Mouse (Mus musculus): Measurements from ENCODE around the gene Ppp4r1.

Ppp4r1 gene

DNA sequence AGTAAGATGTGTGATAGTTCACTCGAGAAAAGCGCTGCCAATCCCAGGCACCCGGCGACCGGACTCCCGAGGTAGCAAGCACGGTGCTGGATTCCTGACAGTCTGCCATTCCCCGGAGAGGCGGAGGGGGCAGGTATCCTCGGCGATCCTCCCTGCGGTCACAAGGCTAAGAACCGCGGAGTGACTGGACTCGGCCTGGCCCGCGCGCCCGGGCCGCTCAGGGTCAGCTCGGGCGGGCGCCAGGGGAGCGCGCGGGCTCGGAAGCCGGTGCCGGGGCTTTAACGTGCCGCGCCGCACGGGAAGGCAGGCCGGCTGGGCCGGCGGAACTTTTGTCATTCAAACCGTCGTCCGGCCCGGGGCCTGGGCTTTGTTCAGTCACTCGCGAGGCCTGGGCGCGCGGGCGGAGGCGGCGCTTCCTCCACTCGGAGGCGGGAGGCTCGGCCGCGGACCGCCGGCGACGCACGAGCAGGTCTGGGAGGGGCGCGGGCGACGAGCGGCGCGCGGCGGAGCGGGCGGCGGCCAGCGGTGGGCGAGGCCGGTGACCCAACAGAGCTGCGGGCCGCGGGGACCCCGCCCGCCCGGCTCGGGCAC is at the start of gene Ppp4r1:
Gene Ppp4r1 (plus strand): TSS at position 23 of the 591 bp plus-strand sequence.
- peak; percentile 84 for DNase-seq

DNA sequence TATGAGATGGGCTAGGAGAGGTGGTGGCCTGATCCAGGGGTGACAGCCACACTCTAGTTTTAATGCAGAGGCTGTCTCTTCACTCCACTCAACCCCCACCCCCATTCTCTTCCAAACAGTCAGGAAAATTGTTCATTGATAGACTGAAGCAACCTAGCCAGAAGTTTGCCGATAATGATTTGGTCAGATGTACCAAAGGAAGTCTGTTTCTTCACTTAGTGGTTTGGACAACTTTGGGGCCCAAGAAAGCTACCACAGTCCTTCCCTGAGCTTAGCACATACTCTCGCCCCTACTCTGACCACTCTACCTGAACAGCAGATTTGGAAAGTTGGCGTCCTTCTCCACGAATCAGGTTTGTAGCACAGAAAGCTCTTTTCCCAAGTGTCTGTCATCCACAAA is 49.7 kb upstream of the Ppp4r1 start:
- no peak for DNase-seq

DNA sequence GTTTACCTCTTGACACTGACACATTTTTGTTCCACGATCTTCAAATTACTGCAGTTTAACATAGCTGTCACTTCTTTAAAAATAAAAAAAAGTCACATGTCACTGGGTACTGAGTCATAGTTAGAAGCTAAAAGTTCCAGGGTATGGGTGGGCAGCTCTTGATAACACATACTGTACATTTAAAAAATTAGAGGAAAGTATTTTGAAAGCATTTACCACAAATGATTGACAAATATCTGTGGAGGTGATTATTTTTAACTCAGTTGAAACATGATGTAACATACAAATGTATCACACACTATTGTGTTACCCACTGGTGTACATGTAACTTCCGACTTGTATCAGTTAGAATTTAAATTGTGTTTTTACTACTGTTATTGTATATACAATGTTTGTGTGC is 47.3 kb upstream of the Ppp4r1 start:
- no peak for DNase-seq

DNA sequence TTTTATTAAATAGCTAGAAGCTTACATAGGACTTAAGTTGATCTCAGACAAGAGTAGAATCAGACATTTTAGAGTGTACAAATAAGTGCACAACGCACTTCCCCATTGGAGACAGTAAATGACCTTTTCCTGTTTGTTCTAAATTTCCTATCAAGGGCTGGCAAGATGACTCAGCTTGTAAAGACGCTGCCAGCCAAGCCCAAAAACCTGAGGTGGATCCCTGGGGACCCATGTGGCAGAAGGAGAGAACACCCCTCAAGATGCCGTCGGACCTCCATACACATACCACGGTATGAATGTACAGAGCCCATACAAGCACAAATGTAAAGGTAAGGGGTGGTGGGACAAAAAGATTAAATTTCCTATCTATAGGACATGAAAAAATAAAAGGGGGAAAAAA is 45.2 kb upstream of the Ppp4r1 start:
- DNase-seq, result no peak

DNA sequence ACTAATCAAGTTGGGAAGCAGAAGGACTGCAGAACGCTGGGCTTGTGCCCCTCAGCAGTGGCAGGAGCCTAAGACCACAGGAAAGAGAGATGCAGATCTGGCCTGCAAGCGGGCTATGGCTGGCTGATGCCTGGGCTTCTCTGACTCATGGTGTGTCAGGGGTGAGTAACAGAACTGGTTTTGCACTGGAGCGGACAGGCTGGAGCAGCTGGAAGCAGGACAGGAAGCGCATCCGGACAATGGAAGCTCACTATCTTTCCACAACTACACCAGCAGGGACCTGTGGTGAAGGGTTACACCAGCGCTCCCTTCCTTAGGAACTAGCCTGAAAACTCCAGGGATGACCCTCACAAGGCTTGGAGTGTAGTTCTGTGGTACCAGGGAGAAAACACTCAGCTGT is 44.8 kb upstream of the Ppp4r1 start:
- no peak for DNase-seq

DNA sequence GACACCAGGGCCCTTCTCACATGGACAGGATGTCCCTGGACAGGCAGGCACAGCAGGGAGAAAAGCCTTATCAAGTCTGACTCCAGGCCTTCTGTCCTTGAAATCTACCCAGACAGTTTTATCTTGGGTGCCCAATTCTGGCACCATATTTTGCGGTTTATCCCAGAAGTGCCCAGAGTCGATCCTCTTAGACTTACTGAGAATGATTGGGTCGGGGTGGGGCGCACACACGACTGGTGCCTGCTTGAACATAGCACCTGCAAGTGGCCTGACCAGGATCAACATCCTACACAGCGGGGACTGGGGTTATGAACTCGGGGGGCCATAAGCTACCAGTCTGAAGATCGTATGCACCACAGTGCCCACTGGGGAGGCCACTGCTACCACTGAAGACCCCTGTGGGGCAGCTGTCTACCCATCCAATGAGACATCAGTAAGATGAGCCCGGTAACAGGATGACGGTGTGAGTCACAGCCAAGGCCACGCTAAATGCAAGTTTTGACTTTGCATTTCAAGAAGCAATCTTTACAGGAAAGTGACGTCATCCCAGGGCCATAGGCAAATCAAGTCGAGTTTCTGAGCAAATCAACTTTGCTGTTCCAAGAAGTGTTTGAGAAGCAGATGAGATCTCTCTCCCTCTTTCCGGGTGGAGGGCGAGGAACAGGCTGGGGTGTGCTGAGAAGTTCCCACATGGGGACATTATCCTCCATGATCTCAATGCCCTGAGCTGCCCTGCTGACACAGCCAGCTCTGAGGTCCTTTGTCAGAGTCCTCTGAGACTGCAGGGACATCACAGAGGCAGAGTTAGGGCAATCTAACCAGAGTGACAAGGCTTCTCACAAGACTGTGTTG is 42.3 kb upstream of the Ppp4r1 start:
- DNase-seq, result no peak

DNA sequence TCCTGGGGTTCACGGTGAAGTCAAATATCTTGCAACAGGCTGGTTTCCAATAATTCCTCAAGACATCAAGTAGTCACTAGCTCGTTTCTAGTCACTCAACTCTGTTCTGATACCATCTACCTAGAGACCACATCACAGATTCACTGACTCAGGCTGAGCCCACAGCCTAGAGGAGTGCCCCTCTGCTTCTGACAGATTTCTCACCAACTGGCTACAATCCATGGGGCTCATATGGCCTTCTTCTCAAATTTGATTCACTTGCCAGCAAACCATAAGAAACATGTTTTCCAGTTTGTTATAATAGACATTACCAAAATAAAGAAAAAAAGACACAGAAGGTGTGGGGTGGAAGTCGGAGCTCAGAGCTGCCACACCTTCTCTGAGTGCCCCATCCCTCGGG is 40.8 kb upstream of the Ppp4r1 start:
- DNase-seq, result no peak

DNA sequence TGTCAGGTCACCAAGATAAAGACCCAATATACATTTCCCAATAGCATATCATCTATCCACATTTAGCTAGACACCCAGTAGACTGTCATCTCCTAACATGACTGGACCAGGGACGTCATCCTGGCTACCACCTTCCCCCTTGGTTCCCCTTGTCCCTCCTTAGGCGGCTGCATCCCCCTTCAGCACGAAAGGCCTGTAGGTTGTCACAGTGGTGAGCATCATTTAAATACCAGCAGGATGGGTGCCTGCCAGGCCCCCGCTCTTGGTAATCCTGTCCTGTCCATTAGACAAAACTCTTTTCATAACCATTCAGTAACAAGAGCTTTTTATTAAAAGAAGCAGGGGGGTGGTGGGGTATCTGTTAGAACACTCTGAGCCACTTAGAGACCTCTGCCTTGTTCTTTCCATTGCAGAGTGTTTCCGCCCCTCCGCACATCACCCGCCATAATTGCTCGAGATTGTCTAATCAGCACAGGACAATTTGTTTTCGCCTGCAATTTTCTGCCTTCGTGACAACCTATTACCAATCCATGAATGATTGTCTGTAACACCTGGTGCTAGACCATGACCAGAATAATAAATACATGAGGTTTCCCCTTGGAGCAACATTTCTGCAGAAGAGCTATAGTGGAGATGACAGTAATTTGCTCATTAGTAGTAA is 40.0 kb upstream of the Ppp4r1 start:
- DNase-seq, result no peak

DNA sequence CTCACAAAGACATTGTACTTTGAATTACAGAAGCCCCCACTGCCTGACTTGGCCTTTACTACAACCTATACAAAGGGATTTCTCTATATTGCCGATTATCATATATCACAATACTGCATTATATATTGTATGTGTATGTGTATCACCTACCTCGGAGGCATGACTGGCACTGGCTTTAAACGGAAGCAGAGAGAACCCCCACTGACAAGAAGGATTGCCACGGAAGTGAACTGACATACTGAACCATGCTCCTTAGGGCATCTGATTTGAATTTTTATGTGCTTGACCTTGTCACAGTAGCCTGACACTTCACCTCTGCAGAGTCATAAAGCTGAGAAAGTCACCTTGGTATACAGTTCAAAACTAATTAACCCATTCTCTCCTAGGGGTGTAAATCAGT is 39.4 kb upstream of the Ppp4r1 start:
- DNase-seq, result no peak

DNA sequence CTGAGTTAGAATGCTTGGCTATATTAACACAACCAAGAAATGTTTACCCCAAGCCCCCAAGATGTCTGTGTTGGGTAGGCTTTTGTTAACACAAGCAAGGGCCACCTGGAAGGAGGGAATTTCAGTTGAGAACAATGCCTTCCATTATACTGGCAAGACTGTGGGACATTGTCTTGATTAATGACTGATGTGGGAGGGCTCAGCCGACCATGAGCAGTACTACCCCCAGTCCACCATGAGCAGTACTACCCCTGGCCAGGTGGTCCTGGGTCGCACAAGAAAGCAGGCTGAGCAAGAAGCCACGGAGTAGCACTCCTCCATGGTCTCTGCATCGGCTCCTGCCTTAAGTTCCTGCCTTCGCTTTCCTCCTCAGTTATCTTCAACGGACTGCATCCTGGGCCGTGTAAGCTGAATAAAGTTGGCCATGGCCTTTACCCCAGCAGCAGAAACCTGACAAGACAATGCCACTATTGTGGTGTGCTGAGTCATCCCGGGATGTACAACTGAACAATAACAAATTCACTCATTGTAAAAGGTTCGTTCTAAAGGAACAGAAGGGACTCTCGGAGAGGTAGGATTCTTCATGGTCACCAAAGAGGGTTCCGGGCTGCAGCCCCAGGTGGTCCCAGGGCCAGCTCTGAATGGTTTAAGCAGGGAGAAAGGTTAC is 38.6 kb upstream of the Ppp4r1 start:
- DNase-seq, result no peak

DNA sequence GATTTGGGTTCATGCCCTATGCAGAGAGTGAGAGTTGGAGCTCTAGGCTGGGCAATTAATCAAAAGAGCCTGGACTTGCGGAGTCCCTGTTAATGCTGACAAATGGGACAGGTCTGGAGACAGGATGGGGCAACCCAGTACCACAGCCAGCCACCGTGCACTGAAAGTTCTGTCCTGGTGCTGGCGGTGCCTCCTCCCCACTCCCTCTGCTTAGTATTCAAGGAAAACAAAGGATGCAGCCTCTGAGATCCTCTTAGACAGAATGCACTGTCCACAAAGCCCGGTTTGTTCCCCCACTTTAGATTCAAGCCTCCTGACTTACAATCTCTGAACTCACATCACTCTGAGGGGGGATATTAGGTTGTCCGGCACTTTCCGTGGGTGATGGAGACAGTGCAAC is 36.1 kb upstream of the Ppp4r1 start:
- no peak for DNase-seq

DNA sequence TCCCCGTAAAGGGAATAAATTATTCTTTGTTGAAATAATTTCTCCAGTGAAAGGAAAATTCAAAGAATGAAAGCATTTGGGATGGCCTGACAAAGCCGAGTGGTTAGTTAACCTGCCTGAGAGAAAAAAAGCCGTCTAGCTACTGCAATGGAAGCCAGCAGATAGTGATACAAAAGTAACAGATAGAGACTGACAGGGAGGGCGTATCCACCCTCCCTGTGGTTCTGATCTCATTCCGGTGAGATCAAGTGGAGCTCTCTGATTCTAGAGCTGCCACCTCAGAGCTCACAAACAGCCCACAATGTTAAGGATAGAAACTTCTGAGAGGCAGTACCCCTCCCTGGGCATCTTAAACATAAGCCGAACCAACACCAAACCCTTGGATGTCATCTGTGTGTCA is 33.4 kb upstream of the Ppp4r1 start:
- no peak for DNase-seq

DNA sequence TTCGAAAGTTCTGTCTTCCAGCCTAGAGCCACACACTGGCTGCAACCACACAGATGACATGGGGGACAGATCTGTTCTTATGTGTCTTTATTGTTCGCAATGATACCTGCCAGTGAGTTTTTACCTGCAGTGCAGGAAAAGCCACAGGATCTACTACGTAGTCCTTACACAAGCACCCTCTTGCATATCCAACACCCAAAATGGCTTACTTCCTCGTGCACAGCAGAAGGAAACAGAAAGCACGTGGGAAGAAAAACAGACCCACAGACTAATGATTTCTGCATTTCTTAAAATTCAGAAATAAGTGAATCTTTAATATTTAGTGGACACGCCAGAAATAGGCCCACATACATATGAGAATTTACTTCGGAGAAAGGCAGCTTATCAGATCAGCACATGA is 32.6 kb upstream of the Ppp4r1 start:
- no peak for DNase-seq

DNA sequence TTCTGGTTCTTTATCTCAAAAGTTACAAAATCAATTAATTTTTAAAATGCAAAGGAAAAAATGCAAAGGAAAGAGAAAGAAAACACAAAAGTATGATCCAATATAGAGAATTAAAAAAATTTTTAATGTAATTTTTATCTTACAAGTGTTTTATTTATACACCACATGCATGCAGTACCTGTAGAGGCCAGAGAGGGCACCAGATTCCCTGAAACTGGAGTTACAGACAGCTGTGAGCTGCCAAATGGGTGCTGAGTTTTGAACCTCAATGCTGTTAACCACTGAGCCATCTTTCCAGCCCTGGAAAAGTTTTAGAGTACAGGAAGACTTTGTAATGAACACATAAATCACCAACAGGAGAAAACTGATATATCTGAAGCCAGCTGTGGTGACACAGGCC is 32.1 kb upstream of the Ppp4r1 start:
- DNase-seq, result no peak

DNA sequence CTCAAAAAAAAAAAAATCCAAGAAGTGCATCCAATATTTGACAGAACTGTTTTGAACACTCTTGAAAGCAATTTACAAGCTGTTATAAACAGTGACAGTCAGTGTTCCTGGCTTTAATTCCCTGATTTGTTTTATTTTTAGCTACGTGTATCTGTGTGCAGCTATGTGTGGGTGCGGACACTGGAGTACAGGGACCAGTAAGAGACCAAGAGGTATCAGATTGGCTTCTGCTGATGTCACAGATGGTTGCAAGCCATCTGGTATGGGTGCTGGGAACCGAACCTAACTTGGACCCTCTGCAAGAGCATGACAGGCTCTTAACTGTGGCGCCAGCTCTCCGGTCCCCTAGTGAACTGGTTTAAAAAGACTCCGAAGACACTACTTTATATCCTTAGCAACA is 29.2 kb upstream of the Ppp4r1 start:
- DNase-seq, result no peak

DNA sequence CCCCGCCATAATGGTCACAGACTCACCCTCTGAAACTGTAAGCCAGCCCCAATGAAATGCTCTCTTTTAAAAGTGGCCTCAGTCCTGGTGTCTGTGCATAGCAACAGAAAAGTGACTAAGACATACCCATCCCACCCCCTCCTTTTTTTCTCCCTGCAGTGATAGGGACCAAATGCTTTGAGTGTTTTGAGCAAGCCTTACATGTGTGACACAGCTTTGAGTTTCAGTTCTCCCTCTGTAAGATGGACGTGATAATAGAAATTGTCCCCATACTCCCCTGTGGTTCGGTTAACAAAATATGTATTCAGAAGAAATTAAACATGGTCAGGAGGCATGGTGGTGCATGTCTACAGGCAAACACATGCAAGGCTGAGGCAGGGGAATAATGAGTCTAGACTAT is 26.5 kb upstream of the Ppp4r1 start:
- no peak for DNase-seq

DNA sequence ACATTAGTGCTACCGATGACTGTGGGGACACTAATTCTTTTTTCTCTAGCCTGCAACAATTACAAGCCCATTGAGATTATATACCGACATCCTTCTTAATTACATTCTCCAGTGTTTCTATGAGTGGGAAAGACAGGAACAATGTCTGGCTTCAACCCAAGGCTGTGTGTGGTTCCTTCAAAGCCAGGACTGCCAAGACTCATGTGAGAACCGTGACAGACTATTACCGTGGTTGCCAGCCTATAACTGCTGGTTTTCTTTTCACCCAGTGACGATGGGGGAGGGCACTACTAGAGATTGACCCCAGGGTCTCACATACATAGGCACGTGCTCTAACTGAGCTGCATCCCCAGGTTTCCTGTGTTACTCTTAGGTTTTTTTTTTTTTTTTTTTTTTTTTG is 25.2 kb upstream of the Ppp4r1 start:
- no peak for DNase-seq

DNA sequence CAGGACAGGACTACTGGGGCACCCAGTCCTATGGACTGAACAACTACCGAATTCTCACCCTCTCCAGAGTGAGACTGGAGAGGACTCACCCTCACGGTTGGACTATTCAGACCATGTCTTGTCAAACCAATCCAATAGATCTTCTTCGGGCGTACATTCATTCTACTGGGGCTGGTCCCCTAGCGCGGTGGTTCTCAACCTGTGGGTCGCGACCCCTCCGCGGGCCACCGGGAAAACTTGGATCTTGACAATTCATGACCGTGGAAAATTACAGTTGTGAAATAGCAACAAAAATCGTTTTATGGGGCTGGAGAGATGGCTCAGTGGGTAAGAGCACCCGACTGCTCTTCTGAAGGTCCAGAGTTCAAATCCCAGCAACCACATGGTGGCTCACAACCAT is 19.2 kb upstream of the Ppp4r1 start:
- DNase-seq, result no peak

DNA sequence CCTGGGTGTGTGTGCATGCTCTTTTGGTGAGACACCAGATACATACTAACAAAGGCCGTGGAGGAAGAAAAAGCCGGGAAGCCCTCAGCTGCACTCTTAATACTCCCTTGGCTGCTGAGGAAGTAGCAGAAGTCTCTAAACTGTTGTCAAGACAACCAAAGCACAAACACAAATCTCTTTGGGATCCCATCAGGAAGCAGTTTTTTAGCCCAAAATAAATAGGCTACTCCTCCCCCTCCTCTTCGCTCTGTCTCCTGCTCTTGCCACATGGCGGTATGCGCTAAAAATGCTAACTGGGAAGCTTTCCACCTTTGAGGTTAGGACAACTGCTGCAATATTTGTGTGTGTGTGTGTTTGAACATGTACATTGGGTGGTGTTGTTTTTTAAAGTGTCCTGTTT is 13.9 kb upstream of the Ppp4r1 start:
- peak; percentile 42 for DNase-seq

DNA sequence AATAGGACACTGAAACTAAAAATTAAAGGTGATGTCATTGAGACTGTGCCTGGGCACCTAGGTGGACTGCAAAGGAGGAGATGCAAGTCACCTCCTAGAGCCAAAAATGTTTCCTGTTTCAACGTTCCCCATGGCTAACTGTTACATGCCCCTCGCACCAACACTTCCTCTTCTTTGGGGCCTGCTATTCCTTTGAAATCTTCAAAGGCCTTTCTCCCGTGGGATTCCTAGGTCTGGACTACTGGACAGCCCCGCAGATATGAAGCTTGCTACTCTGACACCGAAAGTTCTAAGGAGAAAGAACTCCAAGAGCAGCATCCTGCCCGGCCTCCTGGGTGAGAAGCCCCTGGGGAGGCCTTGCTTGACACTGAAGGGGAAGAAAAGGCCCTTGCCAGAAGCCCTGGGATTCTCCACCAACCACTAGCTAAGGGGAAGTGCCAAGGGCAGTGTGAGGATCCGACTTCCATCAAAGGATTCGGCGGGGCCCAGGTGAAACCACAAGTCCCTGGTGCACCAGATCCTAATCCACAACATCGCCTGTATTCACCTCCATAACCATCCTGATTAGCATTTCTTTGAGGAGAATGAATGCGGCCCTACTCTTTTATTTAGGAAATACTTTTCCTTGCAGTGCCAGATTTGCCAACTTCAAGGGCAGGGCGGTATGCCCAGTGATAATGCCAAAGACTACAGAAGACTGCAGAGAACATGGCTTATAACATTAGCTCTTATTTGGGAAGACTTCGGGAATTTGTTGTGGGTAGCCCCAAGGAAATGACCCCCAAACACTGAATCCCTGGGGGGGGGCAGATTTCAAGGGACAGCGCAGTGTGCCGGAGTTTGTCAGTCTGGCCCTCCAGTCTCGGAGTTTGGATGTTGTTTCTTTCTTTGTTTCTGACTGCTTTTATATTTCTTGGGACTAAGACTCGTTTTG is 11.1 kb upstream of the Ppp4r1 start:
- no peak for DNase-seq

DNA sequence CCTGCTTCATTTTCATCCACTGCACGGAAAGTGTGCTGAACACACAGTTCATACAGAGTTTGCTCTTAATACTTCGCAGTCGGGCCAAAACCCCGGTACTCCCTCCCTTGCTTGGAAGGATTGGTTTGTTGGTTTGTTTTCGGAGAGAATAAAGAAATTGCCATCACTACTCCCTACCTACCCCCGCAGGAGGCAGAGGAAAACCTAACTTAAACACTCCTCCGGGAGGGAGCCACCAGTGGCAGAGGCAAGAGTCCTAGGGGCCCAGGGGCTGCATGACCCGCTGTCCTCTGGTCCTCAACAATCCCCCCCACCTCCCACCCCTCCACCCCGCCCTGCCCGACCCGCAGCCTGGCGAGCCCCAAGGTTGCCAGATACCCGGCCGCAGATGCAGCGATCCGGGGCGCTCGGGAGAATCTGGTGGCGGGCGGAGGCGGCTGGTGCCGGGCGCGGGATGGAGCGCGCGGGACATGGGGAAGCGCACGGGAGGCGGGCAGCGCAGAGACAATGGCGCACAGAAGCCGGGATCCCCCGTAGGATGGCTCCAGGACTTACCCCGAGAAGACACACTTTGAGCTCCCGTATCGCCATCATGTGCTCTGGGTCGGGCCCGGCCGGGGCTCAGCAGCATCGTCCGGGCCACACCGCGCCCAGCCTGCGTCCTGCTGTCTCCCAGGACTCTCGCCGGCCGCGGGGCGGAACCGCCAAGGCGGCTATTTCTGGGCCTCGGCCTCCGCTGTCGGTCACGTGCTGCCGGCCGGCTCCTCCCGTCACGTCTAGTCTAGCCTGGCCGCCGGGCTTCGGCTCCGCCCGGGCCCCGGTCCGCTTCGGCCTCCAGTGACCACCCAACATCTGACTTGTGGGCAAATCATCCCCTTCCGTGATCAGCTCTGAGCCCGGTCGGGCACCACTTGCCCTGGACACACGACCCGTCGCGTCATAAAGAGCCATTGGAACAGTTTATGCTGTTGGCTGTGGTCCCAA is 10.1 kb upstream of the Ppp4r1 start, which contains the start of gene Rab31:
Gene Rab31 (minus strand): TSS at position 802 of the 984 bp plus-strand sequence.
- DNase-seq, result peak; percentile 87
